Mouse (Mus musculus): ENCODE results near the gene Mrgpra6. TPM values are rescaled to one million over a fixed set of nuclear protein-coding genes. Genes with fewer than 3 reads are reported as not detected.

The Mrgpra6 gene
- not detected for total RNA-seq (2021)
- long read RNA-seq, experiment 1 = 0 reads
- long read RNA-seq, experiment 2 = 0 reads

- intact Hi-C loops (cut with DNase I) = no loop called here
- no peak for DNase-seq
Measured at GRCm38 (mm10) chr7:47204830-47205229, at the start of gene Mrgpra6. Gene Mrgpra6 (minus strand): TSS chr7:47204920.

- intact Hi-C loops (cut with DNase I) = no loop called here
Measured at GRCm38 (mm10) chr7:47252770-47253169, 48.0 kb upstream of the Mrgpra6 start, which contains the start of gene Mrgpra9. Gene Mrgpra9 (minus strand): TSS chr7:47252848.

GRCm38 (mm10) chr7:47244658-47245057 is 39.9 kb upstream of the Mrgpra6 start:
- intact Hi-C loops (cut with DNase I) = no loop called here
- no peak for DNase-seq

More at GRCm38 (mm10) chr7:47252770-47253169, 48.0 kb upstream of the Mrgpra6 start, which contains the start of gene Mrgpra9:
- no peak for DNase-seq

GRCm38 (mm10) chr7:47195271-47195670 is 9.4 kb downstream of the Mrgpra6 start:
- no peak for DNase-seq
- intact Hi-C loops (cut with DNase I) = no loop called here

GRCm38 (mm10) chr7:47170814-47171213 is 33.9 kb downstream of the Mrgpra6 start:
- DNase-seq = no peak
- intact Hi-C loops (cut with DNase I) = no loop called here

- DNase-seq = no peak
- intact Hi-C loops (cut with DNase I) = no loop called here
Measured at GRCm38 (mm10) chr7:47165028-47165427, 39.7 kb downstream of the Mrgpra6 start.

GRCm38 (mm10) chr7:47163203-47163602 is 41.5 kb downstream of the Mrgpra6 start:
- no peak for DNase-seq
- intact Hi-C loops (cut with DNase I) = loop anchor here (5.0 kb wide), 1 partner anchor 71 kb away; no protein-coding TSS in a partner anchor

- intact Hi-C loops (cut with DNase I) = no loop called here
- no peak for DNase-seq
Measured at GRCm38 (mm10) chr7:47158451-47158850, 46.3 kb downstream of the Mrgpra6 start.

GRCm38 (mm10) chr7:47157743-47158142 is 47.0 kb downstream of the Mrgpra6 start:
- DNase-seq = no peak
- intact Hi-C loops (cut with DNase I) = no loop called here

GRCm38 (mm10) chr7:47155849-47156248 is 48.9 kb downstream of the Mrgpra6 start:
- intact Hi-C loops (cut with DNase I) = no loop called here
- no peak for DNase-seq

GRCm38 (mm10) chr7:47155396-47155795 is 49.3 kb downstream of the Mrgpra6 start:
- intact Hi-C loops (cut with DNase I) = no loop called here
- no peak for DNase-seq

- DNase-seq = no peak
- intact Hi-C loops (cut with DNase I) = loop anchor here (5.0 kb wide), 2 partner anchors 68 to 188 kb away; no protein-coding TSS in a partner anchor
Measured at GRCm38 (mm10) chr7:47150420-47151061, 54.2 kb downstream of the Mrgpra6 start.

GRCm38 (mm10) chr7:47148298-47148697 is 56.4 kb downstream of the Mrgpra6 start:
- no peak for DNase-seq
- intact Hi-C loops (cut with DNase I) = no loop called here

GRCm38 (mm10) chr7:47146034-47146812 is 58.5 kb downstream of the Mrgpra6 start:
- no peak for DNase-seq
- intact Hi-C loops (cut with DNase I) = no loop called here

GRCm38 (mm10) chr7:47144299-47144698 is 60.4 kb downstream of the Mrgpra6 start:
- DNase-seq = no peak
- intact Hi-C loops (cut with DNase I) = no loop called here

GRCm38 (mm10) chr7:47139823-47140325 is 64.8 kb downstream of the Mrgpra6 start:
- DNase-seq = no peak
- intact Hi-C loops (cut with DNase I) = no loop called here

Other genes starting within 250 kb of the Mrgpra6 start
- 1 to 10 TPM; 9.0 to 9.6 TPM for gene Uevld, start 246.4 kb downstream of the Mrgpra6 start, total RNA-seq (2021)
- gene Gm9999, start 221.3 kb downstream of the Mrgpra6 start, total RNA-seq (2021) = not detected
- gene Spty2d1, start 196.5 kb downstream of the Mrgpra6 start, total RNA-seq (2021) = 1 to 10 TPM; 3.8 to 4.7 TPM
- 1 to 10 TPM; 4.6 to 5.5 TPM for gene Tmem86a, start 154.3 kb downstream of the Mrgpra6 start, total RNA-seq (2021)
- gene Ptpn5, start 71.2 kb downstream of the Mrgpra6 start, total RNA-seq (2021) = not detected
- not detected for gene Mrgpra9, start 47.9 kb upstream of the Mrgpra6 start, total RNA-seq (2021)
- gene Mrgpra1, start 149.3 kb upstream of the Mrgpra6 start, total RNA-seq (2021) = not detected
- gene Mrgpra2a, start 247.2 kb upstream of the Mrgpra6 start, total RNA-seq (2021) = not detected

All from gastrocnemius, postnatal 36 days (tissue).